Mouse (Mus musculus) erythroblast, embryonic 14.5 days (primary cell): ENCODE measurements around the gene Lrrc52.

Experiments used
- GATA1 ChIP-seq: IDR thresholded peaks from 2 replicates; pipeline ENCODE4 v1.6.1; 2012; ENCODE audit warnings: low read length, inconsistent platforms, mixed read lengths
- TAL1 ChIP-seq: IDR thresholded peaks from 3 replicates; pipeline ENCODE4 v1.6.1; 2012; ENCODE audit warnings: low read length, inconsistent platforms, mixed read lengths

- TF ChIP-seq GATA1, result no peak
- no peak for TF ChIP-seq TAL1
Observed at GRCm38 (mm10) chr1:167430976-167431676, 35.5 kb downstream of the Lrrc52 start.
